Mouse (Mus musculus): ENCODE results near the gene Cd200r3.

- TF ChIP-seq CTCF (IDR thresholded peaks at IDR 0.05; ENCODE audit: borderline replicate concordance, control insufficient read depth, extremely low read depth, insufficient read depth, low read length, poor library complexity) (no peak), POLR2A (IDR thresholded peaks at IDR 0.05; ENCODE audit: control insufficient read depth, extremely low read depth, insufficient read depth, low read length, poor library complexity) (no peak)
Measured at GRCm38 (mm10) chr16:44979355-44979896, 35.9 kb downstream of the Cd200r3 start.
